Mouse (Mus musculus) spleen, adult 2 months (tissue): ENCODE measurements at regions not wholly inside any gene's neighbourhood (a gene's known extent, or its start where the extent isn't known, plus 50 kb on each side); places are given as distances from the start of the nearest gene placed in this dataset.

Source experiments
- CTCF ChIP-seq: fragments of 200-500 bp; IDR thresholded peaks from 2 replicates; pipeline ENCODE4 v1.5.1; 2011; ENCODE audit warnings: mild to moderate bottlenecking, inconsistent platforms; ENCODE audit not compliant: insufficient read depth, insufficient read length, insufficient replicate concordance; ENCODE audit errors: extremely low read depth
- POLR2A ChIP-seq: fragments of 200-500 bp; IDR thresholded peaks from 2 replicates; pipeline ENCODE4 v1.6.1; 2011; ENCODE audit warnings: low read depth, low read length, inconsistent platforms

- TF ChIP-seq POLR2A (no peak), CTCF (peak; percentile 62; the same call in 1 of the 2 replicates)
Measured at GRCm38 (mm10) chr16:55519646-55520045, 221.9 kb upstream of the Zpld1 start.
